Mouse (Mus musculus): Measurements from ENCODE around the gene Hmx3. TPM values are rescaled to one million over a fixed set of nuclear protein-coding genes. Genes with fewer than 3 reads are reported as not detected.

Gene Hmx3
- polyA plus RNA-seq, 1 experiment from 2014 or later, result not detected

DNA sequence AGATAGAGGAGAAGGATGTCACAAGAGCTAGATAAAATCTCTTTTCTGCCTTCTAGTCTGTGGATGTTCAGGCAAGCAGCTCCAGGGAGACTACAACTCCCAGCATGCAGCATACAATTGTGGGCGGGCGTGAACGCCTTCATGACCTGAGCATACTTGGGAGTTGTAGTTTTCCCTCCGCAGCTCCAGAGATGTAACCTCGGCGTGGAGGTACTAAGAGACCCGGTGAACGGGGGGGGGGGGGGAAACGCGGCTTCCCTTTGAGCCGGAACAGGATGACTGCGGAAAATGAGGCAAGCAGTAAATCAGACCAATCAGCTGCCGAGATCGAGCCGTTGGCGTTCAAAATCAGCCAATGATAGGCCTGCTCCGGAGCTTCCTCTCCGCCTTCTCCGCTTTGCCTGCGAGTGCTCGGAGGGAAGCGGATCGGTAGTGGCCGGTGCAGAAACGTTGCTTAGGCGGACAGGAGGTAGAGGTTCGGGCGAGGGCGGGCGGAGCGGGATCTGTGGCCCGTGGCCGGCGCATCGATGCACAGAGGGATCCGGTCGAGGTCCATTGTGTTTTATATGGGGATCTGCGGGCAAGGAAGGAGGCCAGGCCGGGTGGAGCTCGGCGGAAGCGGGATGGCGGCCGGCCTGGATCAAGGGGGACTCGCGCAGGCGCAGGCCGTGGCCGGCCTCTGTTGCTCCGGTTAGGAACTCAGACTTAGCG lies 17.5 kb downstream of the Hmx3 start, which contains the start of gene Bub3:
Gene Bub3 (plus strand): TSS at position 237 of the 711 bp plus-strand sequence.
- H3K27ac ChIP-seq (replicated peaks), result peak within 1 kb of the TSS; percentile 91
- whole genome bisulfite sequencing, result under 1% methylated on average over 47 of the region's 51 CpGs
- peak within 1 kb of the TSS; percentile 76 for H3K9ac ChIP-seq
- H3K4me1 ChIP-seq, result peaks cover 27% of the 10 kb centered on the region
- no peaks in the 10 kb centered on the region for H3K9me3 ChIP-seq (replicated peaks)
- H3K36me3 ChIP-seq, result peaks cover 26% of the 10 kb centered on the region
- ATAC-seq (ENCODE audit: insufficient number of reproducible peaks, low FRiP score, low TSS enrichment, low read depth), result peak; percentile 94
- peaks cover 38% of the 10 kb centered on the region for H3K27me3 ChIP-seq
- peak within 1 kb of the TSS; percentile 55 for H3K4me2 ChIP-seq (replicated peaks)
- peak within 1 kb of the TSS; percentile 83 for H3K4me3 ChIP-seq (replicated peaks)

DNA sequence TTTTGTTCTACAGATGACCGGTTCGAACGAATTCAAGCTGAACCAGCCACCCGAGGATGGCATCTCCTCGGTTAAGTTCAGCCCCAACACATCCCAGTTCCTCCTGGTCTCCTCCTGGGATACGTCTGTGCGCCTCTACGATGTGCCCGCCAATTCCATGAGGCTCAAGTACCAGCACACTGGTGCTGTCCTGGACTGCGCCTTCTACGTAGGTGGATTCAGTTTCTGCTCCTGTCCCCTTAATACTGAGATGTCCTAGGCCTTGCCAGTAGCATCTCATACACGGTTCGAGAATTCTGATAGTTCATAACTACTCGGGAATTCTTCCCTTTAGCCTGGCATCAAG lies 18.0 kb downstream of the Hmx3 start:
- peak overlapping the region; percentile 91 for H3K27ac ChIP-seq (replicated peaks)
- H3K4me1 ChIP-seq, result peaks cover 21% of the 10 kb centered on the region
- under 1% methylated on average over 14 of the region's 14 CpGs for whole genome bisulfite sequencing
- peak overlapping the region; percentile 55 for H3K4me2 ChIP-seq (replicated peaks)
- peak overlapping the region; percentile 76 for H3K9ac ChIP-seq
- peak overlapping the region; percentile 83 for H3K4me3 ChIP-seq (replicated peaks)
- H3K36me3 ChIP-seq, result peaks cover 28% of the 10 kb centered on the region
- H3K9me3 ChIP-seq (replicated peaks), result no peaks in the 10 kb centered on the region
- peaks cover 33% of the 10 kb centered on the region for H3K27me3 ChIP-seq
- peak; percentile 12; the same call in 1 of the 2 replicates for ATAC-seq (ENCODE audit: insufficient number of reproducible peaks, low FRiP score, low TSS enrichment, low read depth)

DNA sequence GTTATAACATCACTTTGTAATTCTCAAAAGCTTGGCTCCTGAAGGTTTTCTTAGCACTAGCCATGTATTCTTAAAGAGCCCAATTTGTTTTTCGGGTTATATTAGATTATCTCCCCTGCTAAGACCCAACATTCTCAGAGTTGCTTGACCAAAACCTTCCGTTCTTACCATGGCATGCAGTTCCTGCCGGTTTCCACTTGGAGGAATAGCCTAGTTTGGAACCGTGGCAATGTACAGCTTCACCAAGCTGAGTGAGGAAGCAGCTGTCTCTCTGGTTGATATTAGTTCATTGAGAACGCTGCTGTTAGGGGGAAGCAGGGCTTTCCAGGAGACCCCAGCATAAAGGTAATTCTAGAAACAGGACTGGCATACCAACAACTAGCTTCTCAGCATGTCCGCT lies 32.6 kb downstream of the Hmx3 start:
- no peaks in the 10 kb centered on the region for H3K4me1 ChIP-seq
- H3K4me3 ChIP-seq (replicated peaks), result no peak overlapping the region
- no peak for ATAC-seq (ENCODE audit: insufficient number of reproducible peaks, low FRiP score, low TSS enrichment, low read depth)
- no peak overlapping the region for H3K27ac ChIP-seq (replicated peaks)
- WGBS, result 73% methylated on average over 6 of the region's 6 CpGs
- no peaks in the 10 kb centered on the region for H3K9me3 ChIP-seq (replicated peaks)
- no peak overlapping the region for H3K9ac ChIP-seq
- H3K27me3 ChIP-seq, result no peaks in the 10 kb centered on the region
- no peak overlapping the region for H3K4me2 ChIP-seq (replicated peaks)
- H3K36me3 ChIP-seq, result peaks cover 30% of the 10 kb centered on the region

DNA sequence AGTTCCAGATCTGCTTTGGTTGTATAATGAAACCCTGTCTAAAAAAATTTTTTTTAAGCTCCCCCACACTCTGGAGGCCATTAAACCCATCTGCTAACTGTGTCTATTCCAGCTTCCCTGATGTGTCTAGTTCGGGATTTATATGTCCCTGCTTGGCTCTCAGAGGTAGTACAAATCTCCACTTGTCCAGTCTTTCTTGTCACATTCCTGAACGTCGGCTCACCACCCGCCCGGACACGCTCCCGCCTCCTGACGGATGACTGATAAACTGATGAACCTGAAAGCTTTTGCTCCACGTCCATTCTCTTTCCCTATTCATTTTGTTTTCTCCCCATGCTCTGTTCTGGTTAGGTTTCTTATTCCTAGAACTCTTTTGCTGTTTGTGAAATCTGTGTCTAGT lies 39.5 kb downstream of the Hmx3 start:
- Histone ChIP-seq H3K4me2 (replicated peaks) (no peak overlapping the region), H3K27ac (replicated peaks) (no peak overlapping the region), H3K36me3 (no peaks in the 10 kb centered on the region), H3K4me1 (no peaks in the 10 kb centered on the region), H3K9ac (no peak overlapping the region), H3K27me3 (no peaks in the 10 kb centered on the region), H3K9me3 (replicated peaks) (no peaks in the 10 kb centered on the region), H3K4me3 (replicated peaks) (no peak overlapping the region)
- WGBS, result 51% methylated on average over 9 of the region's 9 CpGs
- no peak for ATAC-seq (ENCODE audit: insufficient number of reproducible peaks, low FRiP score, low TSS enrichment, low read depth)

DNA sequence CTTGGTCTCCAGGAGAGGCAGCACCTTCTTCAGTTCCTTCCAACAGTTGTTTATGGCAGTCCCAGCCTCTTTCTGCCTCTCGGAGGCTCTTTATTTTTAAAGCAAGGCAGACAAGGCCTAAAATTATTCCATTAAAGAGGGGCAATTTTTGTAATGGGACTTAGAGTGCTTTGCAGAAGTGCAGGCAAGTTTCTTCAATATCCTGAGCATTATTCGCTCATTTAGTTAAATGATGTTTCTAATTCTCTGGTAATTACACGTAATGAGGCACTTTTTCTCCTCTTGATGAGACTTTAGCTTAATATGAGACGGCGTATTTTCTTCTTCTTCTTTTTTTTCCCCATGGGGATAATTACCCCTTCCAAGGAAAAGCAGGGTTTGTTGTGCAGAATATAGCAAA lies 42.9 kb downstream of the Hmx3 start:
- Histone ChIP-seq H3K4me1 (no peaks in the 10 kb centered on the region), H3K4me3 (replicated peaks) (no peak overlapping the region), H3K27me3 (no peaks in the 10 kb centered on the region), H3K36me3 (no peaks in the 10 kb centered on the region), H3K4me2 (replicated peaks) (no peak overlapping the region), H3K9ac (no peak overlapping the region), H3K9me3 (replicated peaks) (no peaks in the 10 kb centered on the region), H3K27ac (replicated peaks) (no peak overlapping the region)
- no peak for ATAC-seq (ENCODE audit: insufficient number of reproducible peaks, low FRiP score, low TSS enrichment, low read depth)
- 51% methylated on average over 5 of the region's 5 CpGs for WGBS

Other genes starting within 250 kb of the Hmx3 start
- 0.12 and 0.13 TPM in 2 replicates for gene Cuzd1, start 220.6 kb upstream of the Hmx3 start, polyA plus RNA-seq (2015; fragmentation: Nextera tagmentation; extraction: Ambion mirVana)
- gene Fam24b, start 213.4 kb upstream of the Hmx3 start, polyA plus RNA-seq (2015; fragmentation: Nextera tagmentation; extraction: Ambion mirVana), result not detected in 2 replicates
- 0.37 TPM in 1 of 2 replicates, not detected in the other for gene Fam24a, start 209.0 kb upstream of the Hmx3 start, polyA plus RNA-seq (2015; fragmentation: Nextera tagmentation; extraction: Ambion mirVana)
- gene 2310057M21Rik, start 180.1 kb upstream of the Hmx3 start, polyA plus RNA-seq (2015; fragmentation: Nextera tagmentation; extraction: Ambion mirVana), result 24.0 and 24.6 TPM in 2 replicates
- 69.0 and 71.6 TPM in 2 replicates for gene Pstk, start 171.7 kb upstream of the Hmx3 start, polyA plus RNA-seq (2015; fragmentation: Nextera tagmentation; extraction: Ambion mirVana)
- gene Ikzf5, start 132.3 kb upstream of the Hmx3 start, polyA plus RNA-seq (2015; fragmentation: Nextera tagmentation; extraction: Ambion mirVana), result 12.4 and 13.1 TPM in 2 replicates
- gene Acadsb, start 132.3 kb upstream of the Hmx3 start, polyA plus RNA-seq (2015; fragmentation: Nextera tagmentation; extraction: Ambion mirVana), result 98.3 and 104 TPM in 2 replicates
- gene Hmx2, start 5.9 kb downstream of the Hmx3 start, polyA plus RNA-seq (2015; fragmentation: Nextera tagmentation; extraction: Ambion mirVana), result 0.24 TPM in 1 of 2 replicates, not detected in the other
- 177 and 189 TPM in 2 replicates for gene Bub3, start 17.4 kb downstream of the Hmx3 start, polyA plus RNA-seq (2015; fragmentation: Nextera tagmentation; extraction: Ambion mirVana)

Measured in embryonic facial prominence, embryonic 15.5 days (tissue).